ENCODE assay signal across 9 mouse cellular contexts in genomic region chr5:134617071-134617470, GRCm38 (mm10). TPM values are rescaled to one million over a fixed set of nuclear protein-coding genes. Genes with fewer than 3 reads are reported as not detected.
DNase-seq lines count a peak whose midpoint lies in the region; ATAC-seq and TF ChIP-seq lines count a peak whose summit lies in the region.
"Had no signal": no experiment of that assay in that cellular context is flagged by ENCODE, and none has a peak within 500 bp of the region (broad histone marks: within the 10 kb centered on the region; RNA-seq: fewer than 3 reads in every experiment).

No protein-coding gene starts in this region.

- H3K4me3 ChIP-seq in kidney, adult 2 months (ENCODE audit: insufficient read depth, low read depth, low read length) = no peak overlapping the region
- no peak overlapping the region for H3K4me3 ChIP-seq in liver, embryonic 14.5 days (ENCODE audit: insufficient read depth in 1 of 2, low read depth in 2 of 2, low read length in 2 of 2)
- H3K4me3 ChIP-seq: erythroblast, embryonic 14.5 days had no signal

- H3K9ac ChIP-seq in liver, embryonic 14.5 days (replicated peaks) = no peak overlapping the region

- no peaks in the 10 kb centered on the region for H3K4me1 ChIP-seq in kidney, adult 2 months (ENCODE audit: control insufficient read depth, insufficient read depth, low read length)
- no peaks in the 10 kb centered on the region for H3K4me1 ChIP-seq in liver, embryonic 14.5 days (replicated peaks; ENCODE audit: control insufficient read depth in 2 of 2, insufficient read depth in 2 of 2, low read length in 1 of 2)

- no peaks in the 10 kb centered on the region for H3K9me3 ChIP-seq in liver, embryonic 14.5 days (ENCODE audit: control insufficient read depth, low read length)

- no peaks in the 10 kb centered on the region for H3K27me3 ChIP-seq in kidney, adult 2 months (replicated peaks; ENCODE audit: control insufficient read depth, insufficient read depth, low read length)
- no peaks in the 10 kb centered on the region for H3K27me3 ChIP-seq in liver, embryonic 14.5 days (ENCODE audit: control insufficient read depth, insufficient read depth, low read length)

- DNase-seq in ovary, postnatal 10 days (ENCODE audit: low spot score) = peak; percentile 24
- no peak for DNase-seq in ovary, adult 18-20 months (ENCODE audit: low spot score)
- DNase-seq in brain, adult 2 months (ENCODE audit: low read depth, low spot score) = peak; percentile 61
- peak; percentile 16 for DNase-seq in fibroblast of lung, adult 2 months (ENCODE audit: low read depth)
- peak; percentile 70 for DNase-seq in kidney, adult 2 months
- DNase-seq in liver, embryonic 14.5 days (ENCODE audit: low read depth in 3 of 3, low spot score in 3 of 3) = peak in 1 of 3 experiments; percentile 32
- DNase-seq in retina, postnatal 1 day = peak; percentile 61
- DNase-seq in urinary bladder, adult 2 months (ENCODE audit: low spot score) = peak; percentile 61

- H3K27ac ChIP-seq in kidney, adult 2 months (ENCODE audit: insufficient read depth, low read depth, low read length) = no peak overlapping the region
- no peak overlapping the region for H3K27ac ChIP-seq in liver, embryonic 14.5 days

- whole genome bisulfite sequencing in kidney, adult 2 months = 41% methylated on average over 3 of the region's 3 CpGs
- WGBS in liver, embryonic 14.5 days (ENCODE audit: insufficient replicate concordance) = 37% methylated on average over 3 of the region's 3 CpGs

- ATAC-seq in liver, embryonic 14.5 days (ENCODE audit: insufficient read depth) = peak; percentile 40; the same call in 1 of the 2 replicates

- TF ChIP-seq CTCF in kidney, adult 2 months (conservative IDR thresholded peaks at IDR 0.05; ENCODE audit: insufficient read depth, insufficient read length, low read depth, low read length) = peak; percentile 98
- TF ChIP-seq CTCF in liver, embryonic 14.5 days (IDR thresholded peaks at IDR 0.05; ENCODE audit: low read depth) = peak; percentile 98

- TF ChIP-seq POLR2A in kidney, adult 2 months (IDR thresholded peaks at IDR 0.05; ENCODE audit: low read depth, low read length) = no peak

- no peak for TF ChIP-seq EP300 in liver, embryonic 14.5 days (IDR thresholded peaks at IDR 0.05; ENCODE audit: low read depth)

- peaks cover 5% of the 10 kb centered on the region for H3K36me3 ChIP-seq in kidney, adult 2 months (ENCODE audit: control insufficient read depth, insufficient read depth, low read length)
- H3K36me3 ChIP-seq in liver, embryonic 14.5 days (replicated peaks; ENCODE audit: control insufficient read depth, insufficient read depth, low read depth) = peaks cover 42% of the 10 kb centered on the region

- no peak overlapping the region for H3K4me2 ChIP-seq in liver, embryonic 14.5 days (ENCODE audit: low read depth)

RNA-seq across cellular contexts. Expression of gene Lat2, which starts 2.2 kb away (rescaled TPM):
- polyA plus RNA-seq in kidney, adult 2 months (2012; rRNA removed) = 1.8 and 3.3 TPM in 2 replicates
- polyA plus RNA-seq in liver, embryonic 14.5 days (2012; rRNA removed) = 1.5 and 1.8 TPM in 2 replicates
- 1.3 and 1.7 TPM in 2 replicates for polyA plus RNA-seq in liver, embryonic 14.5 days (2014; fragmentation: Nextera tagmentation; extraction: Ambion mirVana)
- polyA plus RNA-seq in urinary bladder, adult 2 months (2012; rRNA removed) = 6.9 TPM in 2 replicates

RNA-seq across cellular contexts. Expression of gene Eif4h, which starts 22.2 kb away (rescaled TPM):
- 192 and 218 TPM in 2 replicates for polyA plus RNA-seq in kidney, adult 2 months (2012; rRNA removed)
- polyA plus RNA-seq in liver, embryonic 14.5 days (2012; rRNA removed) = 91.2 and 110 TPM in 2 replicates
- polyA plus RNA-seq in liver, embryonic 14.5 days (2014; fragmentation: Nextera tagmentation; extraction: Ambion mirVana) = 148 and 167 TPM in 2 replicates
- 221 and 232 TPM in 2 replicates for polyA plus RNA-seq in urinary bladder, adult 2 months (2012; rRNA removed)

RNA-seq across cellular contexts. Expression of gene Rfc2, which starts 35.9 kb away (rescaled TPM):
- 65.5 and 76.4 TPM in 2 replicates for polyA plus RNA-seq in kidney, adult 2 months (2012; rRNA removed)
- 68.1 and 102 TPM in 2 replicates for polyA plus RNA-seq in liver, embryonic 14.5 days (2012; rRNA removed)
- 180 and 217 TPM in 2 replicates for polyA plus RNA-seq in liver, embryonic 14.5 days (2014; fragmentation: Nextera tagmentation; extraction: Ambion mirVana)
- 69.2 and 82.6 TPM in 2 replicates for polyA plus RNA-seq in urinary bladder, adult 2 months (2012; rRNA removed)

RNA-seq across cellular contexts. Expression of gene Syna, which starts 57.1 kb away (rescaled TPM):
- 0.34 and 0.48 TPM in 2 replicates for polyA plus RNA-seq in kidney, adult 2 months (2012; rRNA removed)
- not detected in 2 replicates for polyA plus RNA-seq in liver, embryonic 14.5 days (2012; rRNA removed)
- polyA plus RNA-seq in liver, embryonic 14.5 days (2014; fragmentation: Nextera tagmentation; extraction: Ambion mirVana) = not detected in 2 replicates
- 0.09 and 0.10 TPM in 2 replicates for polyA plus RNA-seq in urinary bladder, adult 2 months (2012; rRNA removed)
- polyA plus RNA-seq: erythroblast, embryonic 14.5 days had no signal
